Mouse (Mus musculus) lung, embryonic 16.5 days (tissue): ENCODE results near the gene Parp8. TPM values are rescaled to one million over a fixed set of nuclear protein-coding genes. Genes with fewer than 3 reads are reported as not detected.

Source experiments
- ATAC-seq: fragments of 200-750 bp; cut with Nextera tagmentation; 2 replicates; pipeline ENCODE4 v1.8.0; 2017; ENCODE audit warnings: low read depth, mild to moderate bottlenecking, moderate library complexity
- H3K27ac ChIP-seq: fragments of 300-500 bp; sonication (generic); 2 replicates; pipeline ENCODE4 v1.5.1; 2014; ENCODE audit warnings: mild to moderate bottlenecking, control low read depth, low read length
- H3K27me3 ChIP-seq: fragments of 300-500 bp; sonication (generic); 2 replicates; pipeline ENCODE4 v1.6.1; 2014; ENCODE audit warnings: low read depth, low read length, mixed read lengths; ENCODE audit not compliant: control insufficient read depth, insufficient read depth
- H3K36me3 ChIP-seq: fragments of 300-500 bp; sonication (generic); 2 replicates; pipeline ENCODE4 v1.6.1; 2014; ENCODE audit warnings: low read length; ENCODE audit not compliant: control insufficient read depth, insufficient read depth
- H3K4me1 ChIP-seq: fragments of 300-500 bp; sonication (generic); replicated peaks from 2 replicates; pipeline ENCODE4 v1.6.1; 2014; ENCODE audit warnings: low read length, mixed read lengths; ENCODE audit not compliant: control insufficient read depth, insufficient read depth
- H3K4me2 ChIP-seq: fragments of 300-500 bp; sonication (generic); 2 replicates; pipeline ENCODE4 v1.6.1; 2014; ENCODE audit warnings: low read depth, low read length, control low read depth
- H3K4me3 ChIP-seq: fragments of 300-500 bp; sonication (generic); 2 replicates; pipeline ENCODE4 v1.5.1; 2014; ENCODE audit warnings: mild to moderate bottlenecking, low read length, control low read depth
- H3K9ac ChIP-seq: fragments of 300-500 bp; sonication (generic); 2 replicates; pipeline ENCODE4 v1.6.1; 2014; ENCODE audit warnings: low read length, control low read depth
- H3K9me3 ChIP-seq: fragments of 300-500 bp; sonication (generic); 2 replicates; pipeline ENCODE4 v1.6.1; 2016; ENCODE audit warnings: low read length; ENCODE audit not compliant: control insufficient read depth
- WGBS: fragments of 180-500 bp; shearing (Covaris S2); extraction: QIAGEN DNeasy Blood & Tissue Kit; methylation state at CpG from one replicate; pipeline ENCODE4 v1.1.7; 2014; 5-methylcytosine and 5-hydroxymethylcytosine counted together
- polyA plus RNA-seq: library from polyadenylated mRNA; unstranded; fragments of >200 nt; fragmentation: Nextera tagmentation; extraction: Ambion mirVana; gene quantifications from 2 replicates; pipeline ENCODE4 v1.2.1, GENCODE M21; 2015

Parp8 gene
- polyA plus RNA-seq, 1 experiment from 2014 or later, result 10.1 TPM

DNA sequence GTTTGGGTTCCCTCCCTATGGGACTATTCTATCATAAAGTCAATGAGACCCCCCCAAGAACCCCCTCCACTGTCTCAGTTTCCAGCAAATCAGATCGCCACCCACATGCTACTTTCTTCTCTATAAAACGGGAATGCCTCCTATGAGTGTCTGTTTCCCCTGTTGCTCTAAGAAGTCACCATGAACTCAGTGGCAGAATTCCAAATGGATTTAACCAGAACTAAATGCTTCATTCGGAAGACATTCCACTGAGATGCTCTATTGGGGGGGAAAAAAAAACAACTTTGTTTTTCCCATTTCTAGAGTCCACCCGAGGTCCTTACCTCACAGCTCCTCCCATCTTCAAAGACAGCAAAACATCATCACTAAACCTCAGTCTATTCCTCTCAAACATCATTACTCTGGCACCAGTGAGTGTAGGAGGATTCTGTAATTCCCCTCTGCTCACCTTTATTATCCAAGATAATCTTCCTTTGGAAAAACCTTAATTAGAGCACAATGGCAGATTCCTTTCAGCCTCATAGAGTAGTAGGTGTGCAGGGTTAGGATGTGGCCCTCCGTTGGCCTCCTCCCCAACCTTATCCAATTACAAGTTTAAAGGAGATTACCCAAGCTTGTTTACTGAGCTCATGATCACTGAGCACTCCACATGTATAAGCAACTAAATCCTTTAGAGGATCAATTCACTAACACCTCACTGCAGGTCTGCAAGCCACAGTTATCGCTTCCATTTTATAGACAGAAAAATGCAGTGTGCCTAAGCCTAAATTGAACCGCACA is 51.1 kb downstream of the Parp8 start:
- Histone ChIP-seq H3K27me3 (no peaks in the 10 kb centered on the region), H3K36me3 (no peaks in the 10 kb centered on the region), H3K4me3 (no peak overlapping the region), H3K9me3 (no peaks in the 10 kb centered on the region), H3K27ac (no peak overlapping the region), H3K4me1 (no peaks in the 10 kb centered on the region), H3K4me2 (no peak overlapping the region), H3K9ac (no peak overlapping the region)
- 72% methylated on average over 7 of the region's 7 CpGs for WGBS
- ATAC-seq, result no peak

GRCm38 (mm10) chr13:116973491-116973890 is 51.8 kb downstream of the Parp8 start:
- no peaks in the 10 kb centered on the region for H3K9me3 ChIP-seq
- no peaks in the 10 kb centered on the region for H3K27me3 ChIP-seq
- no peak overlapping the region for H3K27ac ChIP-seq
- H3K9ac ChIP-seq, result no peak overlapping the region
- 68% methylated on average over 7 of the region's 7 CpGs for WGBS
- H3K36me3 ChIP-seq, result no peaks in the 10 kb centered on the region
- no peak overlapping the region for H3K4me3 ChIP-seq
- no peak overlapping the region for H3K4me2 ChIP-seq
- no peaks in the 10 kb centered on the region for H3K4me1 ChIP-seq
- no peak for ATAC-seq

DNA sequence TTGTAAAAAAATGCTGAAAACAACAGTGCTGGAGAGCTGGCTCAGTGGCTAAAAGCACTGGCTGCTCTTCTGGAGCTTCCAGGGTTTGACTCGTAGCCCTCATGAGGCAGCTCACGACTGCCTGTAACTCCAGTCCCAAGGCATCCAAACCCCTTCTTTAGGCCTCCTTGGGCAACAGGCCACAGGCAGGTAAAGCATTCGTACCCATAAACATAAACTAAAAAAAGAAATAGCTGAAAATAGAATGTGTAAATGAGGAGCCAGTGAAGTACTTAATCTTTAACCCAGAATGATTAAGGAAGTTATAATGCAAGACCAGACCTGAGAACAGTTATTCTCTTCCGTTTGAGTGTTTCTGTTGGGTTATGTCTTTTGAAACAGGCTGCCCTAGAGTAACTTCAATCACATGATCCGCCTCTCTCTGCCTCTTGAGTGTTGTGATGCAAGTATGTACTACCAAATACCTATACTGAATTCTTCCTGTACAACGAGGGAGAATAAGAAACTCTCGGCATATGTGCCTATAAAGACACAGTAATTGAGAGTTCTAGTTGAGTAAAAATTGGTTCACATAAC is 53.2 kb downstream of the Parp8 start:
- Histone ChIP-seq H3K9me3 (no peaks in the 10 kb centered on the region), H3K9ac (no peak overlapping the region), H3K27ac (no peak overlapping the region), H3K4me1 (no peaks in the 10 kb centered on the region), H3K4me3 (no peak overlapping the region), H3K36me3 (no peaks in the 10 kb centered on the region), H3K4me2 (no peak overlapping the region), H3K27me3 (no peaks in the 10 kb centered on the region)
- 77% methylated on average over 7 of the region's 7 CpGs for WGBS
- ATAC-seq, result no peak

DNA sequence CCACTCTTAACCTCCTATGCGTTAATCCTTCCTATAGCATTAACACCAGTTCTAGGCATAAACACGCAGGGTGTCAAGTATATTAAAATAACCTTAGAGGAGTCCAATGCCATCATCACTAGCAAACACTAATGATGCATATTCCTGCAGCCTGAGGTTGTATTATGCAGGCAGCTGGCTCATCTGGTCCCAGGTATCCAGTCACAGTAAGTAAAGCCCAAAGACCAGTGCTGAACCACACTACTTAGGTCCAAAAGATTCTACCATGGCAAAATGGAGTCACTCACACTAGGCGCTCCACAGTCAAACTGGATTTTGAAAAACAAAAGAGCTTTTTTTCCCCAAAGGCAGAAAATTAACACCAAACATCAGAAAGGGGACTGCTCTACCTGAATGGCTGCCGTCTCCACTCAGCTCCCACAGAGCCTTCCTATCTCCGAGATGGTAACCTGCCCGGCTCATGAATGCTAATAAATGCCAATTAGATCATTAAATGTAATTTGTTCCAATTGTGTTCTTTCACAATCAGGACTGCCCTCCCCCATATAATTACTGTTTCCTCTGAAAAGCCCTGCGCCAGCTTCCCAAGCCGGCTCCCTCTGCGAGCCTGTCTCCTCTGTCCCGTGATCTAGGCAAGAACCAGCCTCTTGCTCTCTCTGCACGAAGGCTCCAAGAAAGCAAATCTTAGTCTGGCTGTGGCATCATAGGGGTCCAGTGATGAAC is 54.5 kb downstream of the Parp8 start:
- WGBS, result 92% methylated on average over 11 of the region's 11 CpGs
- no peak for ATAC-seq
- no peaks in the 10 kb centered on the region for H3K9me3 ChIP-seq
- H3K27me3 ChIP-seq, result no peaks in the 10 kb centered on the region
- no peak overlapping the region for H3K4me2 ChIP-seq
- H3K36me3 ChIP-seq, result no peaks in the 10 kb centered on the region
- no peak overlapping the region for H3K4me3 ChIP-seq
- H3K4me1 ChIP-seq, result no peaks in the 10 kb centered on the region
- no peak overlapping the region for H3K27ac ChIP-seq
- no peak overlapping the region for H3K9ac ChIP-seq

- Histone ChIP-seq H3K27ac (no peak overlapping the region), H3K4me1 (no peaks in the 10 kb centered on the region), H3K27me3 (no peaks in the 10 kb centered on the region), H3K9ac (no peak overlapping the region), H3K36me3 (no peaks in the 10 kb centered on the region), H3K9me3 (no peaks in the 10 kb centered on the region), H3K4me2 (no peak overlapping the region), H3K4me3 (no peak overlapping the region)
- no peak for ATAC-seq
- WGBS, result 88% methylated on average over 1 of the region's 1 CpGs
Observed at GRCm38 (mm10) chr13:116969650-116970049, 55.7 kb downstream of the Parp8 start.

GRCm38 (mm10) chr13:116968906-116969305 is 56.4 kb downstream of the Parp8 start:
- no peaks in the 10 kb centered on the region for H3K4me1 ChIP-seq
- no peak overlapping the region for H3K4me2 ChIP-seq
- no peak overlapping the region for H3K4me3 ChIP-seq
- H3K9ac ChIP-seq, result no peak overlapping the region
- H3K9me3 ChIP-seq, result no peaks in the 10 kb centered on the region
- H3K27me3 ChIP-seq, result no peaks in the 10 kb centered on the region
- WGBS, result 96% methylated on average over 4 of the region's 4 CpGs
- H3K36me3 ChIP-seq, result no peaks in the 10 kb centered on the region
- H3K27ac ChIP-seq, result no peak overlapping the region
- no peak for ATAC-seq

GRCm38 (mm10) chr13:116967459-116967858 is 57.9 kb downstream of the Parp8 start:
- ATAC-seq, result no peak
- Histone ChIP-seq H3K9ac (no peak overlapping the region), H3K36me3 (no peaks in the 10 kb centered on the region), H3K9me3 (no peaks in the 10 kb centered on the region), H3K4me1 (no peaks in the 10 kb centered on the region; the same call in 1 of the 2 replicates), H3K27ac (no peak overlapping the region), H3K4me3 (no peak overlapping the region), H3K27me3 (no peaks in the 10 kb centered on the region), H3K4me2 (no peak overlapping the region)
- 76% methylated on average over 3 of the region's 3 CpGs for WGBS

DNA sequence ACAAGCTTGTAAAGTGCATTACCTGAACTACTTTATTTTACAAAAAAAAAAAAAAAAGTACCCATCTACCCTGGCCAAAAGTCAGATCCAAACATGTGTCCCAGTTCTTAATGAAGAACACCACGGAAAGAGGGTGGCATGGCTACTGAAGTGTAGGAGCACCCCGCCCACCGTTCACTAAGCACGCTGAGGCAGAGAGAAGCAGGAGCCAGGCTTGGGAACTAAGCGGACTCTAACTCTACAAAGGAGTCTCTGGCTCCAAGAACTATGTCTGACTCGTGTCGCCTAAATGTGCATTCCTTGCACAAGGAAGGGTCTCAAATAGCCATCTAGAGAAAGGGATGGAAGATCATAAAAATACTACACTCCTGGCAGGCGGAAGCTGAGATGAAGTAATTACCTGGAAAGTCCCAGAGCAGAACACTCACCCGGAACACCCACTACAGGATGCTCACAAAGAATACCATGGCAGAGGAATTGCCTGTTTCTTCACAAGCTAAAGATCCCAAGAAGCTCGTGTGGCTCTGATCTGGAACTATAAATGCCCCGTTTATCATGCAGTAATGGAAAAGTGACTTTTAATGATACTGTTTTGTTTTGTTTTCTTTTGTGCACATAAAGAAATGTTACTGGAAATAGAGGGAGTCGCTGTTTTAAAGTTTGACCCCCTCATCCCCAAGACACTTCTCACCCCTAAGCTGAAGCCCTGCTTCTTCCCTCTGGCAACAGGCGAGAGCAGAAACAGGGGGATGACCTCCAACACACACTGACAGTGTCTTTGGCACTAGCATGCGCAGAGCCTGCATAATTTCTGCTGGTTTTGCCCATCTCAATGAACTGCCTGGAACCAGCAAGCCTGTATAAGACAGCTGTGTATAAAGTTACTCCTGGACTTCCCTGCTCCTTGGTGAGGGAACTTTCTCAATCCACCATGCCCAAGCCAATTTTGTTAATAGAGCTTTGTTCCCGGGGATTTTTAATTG is 62.6 kb downstream of the Parp8 start:
- H3K9me3 ChIP-seq, result no peaks in the 10 kb centered on the region
- H3K36me3 ChIP-seq, result no peaks in the 10 kb centered on the region
- 67% methylated on average over 15 of the region's 15 CpGs for WGBS
- no peak overlapping the region for H3K4me2 ChIP-seq
- H3K4me1 ChIP-seq, result no peaks in the 10 kb centered on the region; the same call in 1 of the 2 replicates
- no peak overlapping the region for H3K4me3 ChIP-seq
- H3K9ac ChIP-seq, result no peak overlapping the region
- ATAC-seq, result no peak
- H3K27me3 ChIP-seq, result no peaks in the 10 kb centered on the region
- no peak overlapping the region for H3K27ac ChIP-seq
